Mouse (Mus musculus) adrenal gland, postnatal 4 days (tissue): Measurements from ENCODE around the gene Gm21411. TPM values are rescaled to one million over a fixed set of nuclear protein-coding genes. Genes with fewer than 3 reads are reported as not detected.
"Not testable (repeated sequence)": the region's sequence is repeated elsewhere in the genome, so short reads cannot be mapped to it uniquely, and the experiment has no call there.

Experiments
- DNase-seq, 2 experiments: peaks; one replicate each; pipeline ENCODE4 v3.0.0; 2021 to 2022; ENCODE audit warnings: low spot score in 2 of 2, mixed read lengths in 2 of 2
- long read RNA-seq, 2 experiments: library from polyadenylated mRNA; stranded (forward); transcript quantifications; one replicate each; pipeline ENCODE4 v2.0.0; 2021
- total RNA-seq, 2 experiments: library from RNA; stranded (reverse); gene quantifications; 2 replicates each; pipeline ENCODE4 v1.2.3; 2021

Gene Gm21411
- not detected for total RNA-seq
- long read RNA-seq, experiment 1: 0 reads
- long read RNA-seq, experiment 2: 0 reads

GRCm38 (mm10) chr4:146909386-146910137 lies at the start of gene Gm21411:
Gm21411 (minus strand) TSS chr4:146909590.
- DNase-seq: not testable (repeated sequence)

GRCm38 (mm10) chr4:146941691-146942090 lies 32.3 kb upstream of the Gm21411 start:
- DNase-seq: not testable (repeated sequence)

GRCm38 (mm10) chr4:146932311-146933082 lies 23.1 kb upstream of the Gm21411 start:
- DNase-seq: no peak

- no peak for DNase-seq
Measured at GRCm38 (mm10) chr4:146915196-146915595, 5.8 kb upstream of the Gm21411 start.

GRCm38 (mm10) chr4:146908131-146908530 lies 1.3 kb downstream of the Gm21411 start:
- not testable (repeated sequence) for DNase-seq

- DNase-seq: not testable (repeated sequence)
Measured at GRCm38 (mm10) chr4:146904782-146905181, 4.6 kb downstream of the Gm21411 start.

GRCm38 (mm10) chr4:146903126-146903525 lies 6.3 kb downstream of the Gm21411 start:
- not testable (repeated sequence) for DNase-seq

Other genes with a start within 250 kb of the Gm21411 start
- under 1 TPM; 0.14 to 0.54 TPM for gene Zfp989, start 62.4 kb upstream of the Gm21411 start, total RNA-seq
- gene Rex2, start 112.3 kb upstream of the Gm21411 start, total RNA-seq: 1 to 10 TPM; 1.1 to 1.2 TPM
- 10 to 100 TPM; 19.5 to 21.1 TPM for gene Zfp991, start 222.4 kb upstream of the Gm21411 start, total RNA-seq